Mouse (Mus musculus): ENCODE data around the gene Hist1h1d. TPM values are rescaled to one million over a fixed set of nuclear protein-coding genes. Genes with fewer than 3 reads are reported as not detected.

The Hist1h1d gene
- polyA plus RNA-seq, 1 experiment, result 0.51 TPM

- no peak for TF ChIP-seq CTCF (IDR thresholded peaks at IDR 0.05; ENCODE audit: borderline replicate concordance, extremely low read depth, insufficient read depth, insufficient read length)
- no peak for TF ChIP-seq POLR2A (IDR thresholded peaks at IDR 0.05; ENCODE audit: borderline replicate concordance, extremely low read depth, insufficient read depth, insufficient read length, poor library complexity, severe bottlenecking)
- DNase-seq (ENCODE audit: low read depth), result peak; percentile 78
Observed at GRCm38 (mm10) chr13:23530181-23530900, 22.7 kb upstream of the Hist1h1d start.

DNA sequence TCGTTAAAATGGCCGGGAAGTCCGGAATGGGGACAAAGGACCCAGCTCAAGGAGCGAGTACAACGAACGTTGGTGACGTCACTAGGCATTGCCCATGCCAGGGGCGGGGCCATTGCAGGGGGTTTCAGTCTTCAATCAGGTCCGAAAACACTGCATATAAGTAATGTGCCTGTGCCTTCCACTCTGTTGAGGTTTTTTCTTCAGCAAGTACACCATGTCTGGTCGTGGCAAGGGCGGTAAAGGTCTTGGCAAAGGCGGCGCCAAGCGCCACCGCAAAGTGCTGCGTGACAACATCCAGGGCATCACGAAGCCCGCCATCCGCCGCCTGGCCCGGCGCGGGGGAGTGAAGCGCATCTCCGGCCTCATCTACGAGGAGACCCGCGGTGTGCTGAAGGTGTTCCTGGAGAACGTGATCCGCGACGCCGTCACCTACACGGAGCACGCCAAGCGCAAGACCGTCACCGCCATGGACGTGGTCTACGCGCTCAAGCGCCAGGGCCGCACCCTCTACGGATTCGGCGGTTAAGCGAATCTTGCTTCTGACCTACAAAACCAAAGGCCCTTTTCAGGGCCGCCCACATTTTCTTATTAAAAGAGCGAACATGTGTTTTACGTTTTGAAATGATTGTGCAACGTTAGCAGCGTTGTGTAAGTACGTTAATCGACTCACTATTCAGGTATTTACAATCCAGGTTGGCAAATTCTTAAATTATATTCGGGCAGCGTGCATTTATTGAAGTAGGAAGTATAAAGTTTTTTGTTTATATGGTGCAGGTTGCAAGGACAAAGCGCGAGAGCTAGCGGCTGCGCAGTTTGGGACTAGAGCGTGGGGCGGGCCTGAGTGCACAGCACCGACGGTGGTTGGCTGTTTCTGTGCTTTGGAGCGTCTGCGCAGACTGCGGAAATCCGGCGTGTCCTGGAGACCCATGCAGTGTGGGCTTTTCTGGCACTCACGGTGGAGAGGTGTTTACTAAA is 21.9 kb upstream of the Hist1h1d start, which contains the start of gene Hist1h4h:
TSS of gene Hist1h4h (plus strand) at position 150 of the 975 bp plus-strand sequence.
- TF ChIP-seq CTCF (IDR thresholded peaks at IDR 0.05; ENCODE audit: borderline replicate concordance, extremely low read depth, insufficient read depth, insufficient read length) (no peak), POLR2A (IDR thresholded peaks at IDR 0.05; ENCODE audit: borderline replicate concordance, extremely low read depth, insufficient read depth, insufficient read length, poor library complexity, severe bottlenecking) (peak; percentile 76; the same call in 1 of the 2 replicates)
- DNase-seq (ENCODE audit: low read depth), result peak; percentile 99

DNA sequence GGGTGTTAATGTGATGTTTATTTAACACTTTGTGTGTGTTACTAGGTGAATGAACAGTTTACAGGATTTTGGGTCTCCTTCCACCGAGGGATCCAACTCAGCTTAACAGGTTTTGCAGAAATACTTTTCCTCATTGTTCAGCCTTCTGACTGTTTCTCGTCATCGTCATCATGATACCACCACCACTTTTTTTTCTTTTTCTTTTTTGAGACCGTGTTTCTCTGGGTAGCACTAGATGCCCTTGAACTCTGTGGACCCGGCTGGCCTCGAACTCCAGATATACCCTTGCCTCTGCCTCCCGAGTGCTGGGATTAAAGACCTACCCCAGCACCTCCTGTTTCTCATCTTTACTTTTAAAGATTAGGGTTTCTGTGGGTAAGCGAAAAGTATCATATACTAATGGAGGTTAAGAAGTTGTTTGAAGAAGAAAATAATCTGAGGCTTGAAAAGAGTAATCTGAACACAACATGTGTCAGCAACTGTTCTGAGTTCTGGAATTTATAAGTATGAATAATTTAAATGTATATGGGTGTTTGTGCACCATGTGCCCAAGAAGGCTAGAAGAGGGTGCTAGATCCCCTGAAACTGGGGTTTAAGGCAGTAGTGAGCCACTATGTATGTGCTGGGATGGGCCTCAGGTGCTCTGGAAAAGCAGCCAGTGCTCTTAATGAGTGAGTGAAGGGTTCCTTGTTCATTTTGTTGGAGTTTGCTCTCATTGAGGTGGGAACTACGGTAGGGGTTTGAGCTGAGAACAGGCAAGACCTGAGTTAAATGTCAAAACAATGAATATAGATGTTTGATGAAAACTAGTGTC is 20.6 kb upstream of the Hist1h1d start:
- DNase-seq (ENCODE audit: low read depth), result peak; percentile 23
- TF ChIP-seq CTCF (IDR thresholded peaks at IDR 0.05; ENCODE audit: borderline replicate concordance, extremely low read depth, insufficient read depth, insufficient read length) (no peak), POLR2A (IDR thresholded peaks at IDR 0.05; ENCODE audit: borderline replicate concordance, extremely low read depth, insufficient read depth, insufficient read length, poor library complexity, severe bottlenecking) (no peak)

- DNase-seq (ENCODE audit: low read depth), result peak; percentile 97
Observed at GRCm38 (mm10) chr13:23533560-23534367, 19.3 kb upstream of the Hist1h1d start, which contains the start of gene Hist1h2af. Gene Hist1h2af, plus strand, starts transcription at chr13:23533906.

DNA sequence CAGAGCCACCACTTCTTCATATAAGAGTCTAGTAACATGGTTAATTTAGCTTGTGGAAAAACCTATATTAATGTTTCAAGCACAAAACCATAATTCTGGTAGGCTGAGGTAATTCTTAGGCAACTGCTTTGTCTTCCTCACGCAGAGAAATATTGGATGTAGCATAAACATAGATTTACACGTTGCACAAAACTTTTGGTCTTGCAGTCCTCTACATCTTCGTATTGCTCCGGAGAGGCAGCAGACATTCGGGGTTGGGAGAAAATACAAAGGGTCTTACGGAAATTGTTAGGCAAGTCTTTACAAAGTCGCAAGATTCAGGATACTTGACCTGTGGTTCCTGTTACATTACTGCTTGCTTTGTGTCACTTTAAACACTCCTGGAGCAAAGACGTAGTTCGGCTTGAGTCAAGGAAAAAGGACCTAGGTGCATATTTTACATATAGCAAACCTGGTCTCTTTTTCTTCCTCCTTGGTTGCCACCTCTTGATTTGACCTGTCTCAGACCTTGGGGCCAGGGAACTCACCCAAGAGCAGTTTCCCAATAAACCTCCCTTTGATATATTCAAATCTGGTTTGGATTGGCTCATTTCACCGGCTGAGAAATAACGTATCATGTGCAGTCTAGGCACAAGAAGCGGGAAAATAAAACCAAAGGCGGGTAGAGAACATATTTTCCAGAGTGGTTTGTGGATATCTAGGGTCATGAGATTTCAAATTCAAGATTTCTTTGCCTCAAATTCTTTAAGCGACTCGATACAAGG is 18.5 kb upstream of the Hist1h1d start:
- TF ChIP-seq POLR2A (IDR thresholded peaks at IDR 0.05; ENCODE audit: borderline replicate concordance, extremely low read depth, insufficient read depth, insufficient read length, poor library complexity, severe bottlenecking), result no peak
- TF ChIP-seq CTCF (IDR thresholded peaks at IDR 0.05; ENCODE audit: borderline replicate concordance, extremely low read depth, insufficient read depth, insufficient read length), result no peak
- DNase-seq (ENCODE audit: low read depth), result no peak

GRCm38 (mm10) chr13:23535137-23536075 is 17.7 kb upstream of the Hist1h1d start, which contains the start of gene Hist1h3g:
Gene Hist1h3g, plus strand, starts transcription at chr13:23535422.
- peak; percentile 25; the same call in 1 of the 2 replicates for TF ChIP-seq POLR2A (IDR thresholded peaks at IDR 0.05; ENCODE audit: borderline replicate concordance, extremely low read depth, insufficient read depth, insufficient read length, poor library complexity, severe bottlenecking)
- DNase-seq (ENCODE audit: low read depth), result peak; percentile 99

GRCm38 (mm10) chr13:23536076-23536822 is 16.8 kb upstream of the Hist1h1d start:
- peak; percentile 42 for DNase-seq (ENCODE audit: low read depth)

DNA sequence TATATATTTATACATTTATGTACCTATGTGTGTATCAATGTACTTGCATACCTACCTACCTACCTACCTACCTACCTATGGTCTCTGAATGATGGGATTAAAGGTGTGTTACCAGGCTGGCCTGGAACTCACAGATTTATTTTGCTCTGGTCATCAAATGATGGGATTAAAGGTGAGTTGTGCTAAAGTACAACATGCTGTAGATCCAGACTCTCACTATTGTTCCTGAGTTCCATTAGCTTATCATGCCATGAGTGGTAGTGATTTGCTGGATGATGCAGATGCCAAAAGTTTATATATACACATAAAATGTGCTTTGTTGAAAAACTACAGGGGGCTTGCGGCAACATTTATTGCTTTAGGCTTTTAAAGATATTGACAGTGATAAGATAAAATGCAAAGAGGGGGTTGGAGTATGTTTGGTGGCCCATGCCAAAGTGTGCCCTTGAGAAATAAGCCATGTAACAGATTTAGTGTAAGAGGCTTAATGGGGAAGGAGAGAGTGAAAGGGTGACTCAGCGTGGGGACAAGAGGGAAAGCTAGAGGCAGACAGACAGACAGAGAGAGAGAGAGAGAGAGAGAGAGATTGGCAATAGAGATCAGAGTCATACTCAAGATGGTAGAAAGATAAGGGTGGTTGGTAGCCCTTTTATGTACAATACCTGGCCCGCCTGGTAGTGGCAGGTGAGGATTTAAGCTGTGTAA is 15.9 kb upstream of the Hist1h1d start:
- DNase-seq (ENCODE audit: low read depth), result no peak
- TF ChIP-seq CTCF (IDR thresholded peaks at IDR 0.05; ENCODE audit: borderline replicate concordance, extremely low read depth, insufficient read depth, insufficient read length), result no peak
- TF ChIP-seq POLR2A (IDR thresholded peaks at IDR 0.05; ENCODE audit: borderline replicate concordance, extremely low read depth, insufficient read depth, insufficient read length, poor library complexity, severe bottlenecking), result no peak

More at GRCm38 (mm10) chr13:23536076-23536822, 16.8 kb upstream of the Hist1h1d start:
- no peak for TF ChIP-seq POLR2A (IDR thresholded peaks at IDR 0.05; ENCODE audit: borderline replicate concordance, extremely low read depth, insufficient read depth, insufficient read length, poor library complexity, severe bottlenecking)
- TF ChIP-seq CTCF (IDR thresholded peaks at IDR 0.05; ENCODE audit: borderline replicate concordance, extremely low read depth, insufficient read depth, insufficient read length), result no peak

Data from brain, embryonic 14.5 days (tissue).